Mouse (Mus musculus) v-Abl transformed pro-B cells (cell line): ENCODE results near the gene Gpr160.

Experiments
- in situ Hi-C, 2 experiments: fragments of 400-800 bp; cut with MboI; formaldehyde crosslinking; loops; one replicate each; pipeline ENCODE4 v1.15.1; 2025; ENCODE audit not compliant: unreplicated experiment in 2 of 2

Gene Gpr160

DNA sequence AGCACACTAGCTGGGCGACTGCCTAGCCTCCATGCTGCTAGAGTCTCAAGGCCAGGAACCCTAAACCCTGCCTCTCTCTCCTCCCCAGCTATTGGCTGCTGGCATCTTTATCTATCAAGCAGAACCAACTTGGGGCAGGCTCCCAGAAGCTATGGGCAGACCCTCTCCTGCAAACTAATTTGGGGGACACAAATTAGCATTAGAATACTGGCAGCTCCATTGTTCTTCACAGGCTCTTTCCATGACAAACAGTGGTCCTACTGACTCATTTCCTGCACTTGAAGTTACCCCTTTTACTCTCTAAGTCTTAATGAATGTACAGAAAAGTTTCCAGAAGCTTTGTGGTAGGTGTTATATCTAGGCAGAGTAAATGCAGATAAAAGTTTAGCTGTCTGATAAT, 33.3 kb downstream of the Gpr160 start:
- in situ Hi-C loops = no loop called here

DNA sequence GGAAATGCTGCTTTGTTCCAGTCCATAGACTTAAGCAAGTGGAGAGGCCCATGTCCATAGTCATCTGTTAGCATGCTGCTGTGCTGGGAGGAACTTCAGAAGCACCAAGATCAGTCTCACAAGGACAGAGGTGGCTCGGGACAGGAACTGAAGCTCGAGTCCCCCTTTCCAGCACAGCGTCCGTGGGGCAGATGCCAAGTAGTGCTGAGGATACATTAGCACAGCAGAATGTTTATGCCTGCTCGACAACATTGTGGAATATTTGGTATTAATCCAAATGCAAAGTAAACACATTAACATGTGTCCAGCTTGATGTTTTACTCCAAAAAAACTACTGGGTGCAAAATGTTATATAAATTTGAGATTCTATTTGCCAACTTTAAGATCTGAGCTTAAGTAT, 41.0 kb downstream of the Gpr160 start:
- in situ Hi-C loops = no loop called here

DNA sequence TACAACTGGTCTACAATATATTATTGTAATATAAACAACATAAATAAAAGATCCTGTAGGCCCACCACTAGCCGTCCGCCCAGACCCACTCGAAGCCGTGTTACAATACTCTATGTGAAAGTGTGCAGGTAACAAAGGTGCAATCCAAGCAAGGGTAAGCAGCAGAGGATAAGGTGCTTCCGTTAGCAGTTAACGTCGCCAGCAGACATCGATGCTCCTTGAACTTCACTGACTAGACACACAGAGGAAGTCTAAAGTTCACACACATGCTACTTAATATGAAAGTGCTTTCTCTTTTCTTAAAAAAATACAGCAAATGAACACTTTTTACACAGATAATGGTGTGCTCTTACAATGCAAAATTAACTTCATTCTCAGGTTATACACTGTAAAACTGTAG, 43.7 kb downstream of the Gpr160 start:
- in situ Hi-C loops = no loop called here

DNA sequence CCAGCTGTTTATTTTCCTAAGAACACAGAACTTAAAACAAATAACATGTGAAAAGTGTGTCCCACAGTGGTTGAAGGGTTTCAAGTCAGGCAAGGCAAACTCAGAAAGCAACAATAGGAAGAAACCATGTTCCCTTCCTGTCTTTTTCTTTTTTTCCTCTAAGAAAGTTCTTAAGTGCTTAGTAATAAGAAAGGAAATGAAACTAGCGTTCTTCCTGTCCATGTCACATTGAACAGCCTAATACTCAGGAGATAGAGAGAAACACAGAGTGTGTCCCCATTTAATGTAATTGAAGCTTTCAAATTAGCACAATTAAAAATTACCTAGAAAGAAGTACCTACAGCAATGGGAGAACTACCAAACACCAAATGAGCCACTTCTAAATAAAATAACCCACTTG, 48.9 kb downstream of the Gpr160 start:
- in situ Hi-C loops = no loop called here

DNA sequence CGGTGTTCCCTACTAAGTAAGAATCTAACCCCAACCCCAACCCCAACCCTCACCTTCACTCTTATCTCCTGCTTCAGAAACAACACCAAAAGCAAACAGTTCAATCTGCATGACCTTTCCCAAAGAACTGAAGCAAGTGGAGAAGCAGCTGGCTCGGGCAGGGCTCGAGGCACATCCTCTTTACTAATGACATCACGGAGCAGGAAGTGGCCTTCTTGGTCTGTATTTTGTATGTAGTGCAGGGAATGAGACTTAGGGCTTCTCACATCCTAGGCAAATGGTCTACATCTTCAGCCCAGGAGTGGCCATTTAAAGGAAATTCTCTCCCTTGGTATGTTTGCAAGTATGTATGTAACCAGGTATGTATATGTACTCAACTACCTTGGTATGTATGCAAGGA, 61.4 kb downstream of the Gpr160 start:
- in situ Hi-C loops = no loop called here

DNA sequence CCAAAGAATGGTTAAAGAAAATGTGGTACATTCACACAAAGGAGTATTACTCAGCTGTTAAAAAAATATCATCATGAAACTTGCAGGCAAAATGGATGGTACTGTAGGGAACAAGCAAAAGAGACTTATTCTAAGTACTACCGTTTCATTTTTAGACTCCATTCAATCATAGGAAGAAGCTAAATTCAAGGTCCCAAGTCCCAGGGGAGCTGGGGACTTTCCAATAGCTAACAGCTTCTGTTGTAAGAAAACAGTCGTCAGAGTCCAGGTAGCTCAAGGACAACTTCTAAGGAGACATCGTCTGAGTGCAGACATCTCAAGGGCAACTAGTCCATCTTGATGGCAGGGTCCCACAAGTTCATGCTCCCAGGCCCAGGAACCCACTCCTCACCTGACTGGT, 71.9 kb downstream of the Gpr160 start:
- in situ Hi-C loops = no loop called here

DNA sequence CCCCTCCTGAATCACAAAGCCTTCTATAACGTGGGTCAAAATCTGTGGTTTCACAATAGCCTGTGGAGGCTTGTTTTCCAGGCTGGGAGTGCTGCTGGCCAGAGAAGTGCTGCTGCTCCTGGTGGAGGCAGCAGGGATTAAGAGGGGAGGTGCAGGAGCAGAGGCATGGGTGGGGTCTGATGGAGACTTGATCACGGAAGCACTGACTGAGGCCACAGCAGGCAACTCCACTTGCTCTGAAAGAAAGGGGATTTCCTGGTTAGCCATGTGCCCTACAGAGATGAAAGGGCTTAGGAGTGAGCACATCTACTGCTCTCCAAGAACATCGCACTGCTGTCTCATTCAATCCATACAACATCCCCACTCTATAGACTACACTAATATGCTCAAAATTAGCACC, 74.1 kb downstream of the Gpr160 start:
- in situ Hi-C loops = loop anchor here in 1 of 2 experiments (10.0 kb wide), 1 partner anchor 115 kb away; no protein-coding TSS in a partner anchor

DNA sequence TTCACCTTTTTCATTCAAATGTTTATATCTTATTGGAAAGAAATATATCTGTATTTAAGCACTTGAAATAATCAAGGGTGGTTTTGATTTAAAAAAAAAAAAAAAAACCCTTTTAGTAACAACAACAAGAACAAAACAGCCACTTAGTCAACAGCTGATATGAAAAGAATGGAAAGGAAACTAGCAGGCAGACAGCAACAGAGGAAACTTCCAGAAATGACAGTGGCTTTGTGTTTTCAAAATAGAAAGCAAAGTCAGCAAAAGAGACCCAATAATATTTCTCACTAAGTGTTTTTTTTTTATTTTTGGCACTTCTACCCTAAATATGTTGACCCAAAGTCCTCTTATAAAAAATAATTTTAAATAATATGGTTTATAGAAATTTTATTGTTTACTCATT, 78.6 kb downstream of the Gpr160 start:
- in situ Hi-C loops = loop anchor here in 1 of 2 experiments (10.0 kb wide), 1 partner anchor 120 kb away; no protein-coding TSS in a partner anchor
